Mouse (Mus musculus): ENCODE data around the gene Atp5mpl.
"Not testable (repeated sequence)": the region's sequence is repeated elsewhere in the genome, so short reads cannot be mapped to it uniquely, and the experiment has no call there.

Gene Atp5mpl

GRCm38 (mm10) chr12:111971231-111971686, 4.5 kb upstream of the Atp5mpl start, which contains the start of gene Tdrd9:
Tdrd9 (plus strand) TSS chr12:111971559.
- Histone ChIP-seq H3K27me3 (ENCODE audit: insufficient read depth, low read length) (peaks cover 11% of the 10 kb centered on the region), H3K4me1 (replicated peaks; ENCODE audit: low read depth, low read length) (peaks cover 15% of the 10 kb centered on the region), H3K4me3 (replicated peaks; ENCODE audit: low read length) (no peak within 1 kb of the TSS), H3K9me3 (ENCODE audit: low read length) (peaks cover 8% of the 10 kb centered on the region; the same call in 1 of the 2 replicates), H3K36me3 (ENCODE audit: insufficient read depth, low read length) (no peaks in the 10 kb centered on the region)
- TF ChIP-seq POU5F1 (IDR thresholded peaks at IDR 0.05; ENCODE audit: borderline replicate concordance, low read length) (no peak), CTCF (conservative IDR thresholded peaks at IDR 0.05; ENCODE audit: low read length) (no peak), NANOG (IDR thresholded peaks at IDR 0.05; ENCODE audit: borderline replicate concordance, low read length) (no peak)

- H3K4me3 ChIP-seq (replicated peaks; ENCODE audit: low read length): no peak overlapping the region
- H3K36me3 ChIP-seq (ENCODE audit: insufficient read depth, low read length): peaks cover 5% of the 10 kb centered on the region
- peaks cover 11% of the 10 kb centered on the region for H3K27me3 ChIP-seq (ENCODE audit: insufficient read depth, low read length)
- TF ChIP-seq CTCF (conservative IDR thresholded peaks at IDR 0.05; ENCODE audit: low read length): no peak
- no peak for TF ChIP-seq NANOG (IDR thresholded peaks at IDR 0.05; ENCODE audit: borderline replicate concordance, low read length)
- no peak for TF ChIP-seq POU5F1 (IDR thresholded peaks at IDR 0.05; ENCODE audit: borderline replicate concordance, low read length)
- peaks cover 8% of the 10 kb centered on the region; the same call in 1 of the 2 replicates for H3K9me3 ChIP-seq (ENCODE audit: low read length)
- H3K4me1 ChIP-seq (replicated peaks; ENCODE audit: low read depth, low read length): peaks cover 20% of the 10 kb centered on the region
Observed at GRCm38 (mm10) chr12:111970085-111970484, 3.3 kb upstream of the Atp5mpl start.

GRCm38 (mm10) chr12:111963339-111963738, 3.4 kb downstream of the Atp5mpl start:
- Histone ChIP-seq H3K9me3 (ENCODE audit: low read length) (peaks cover 6% of the 10 kb centered on the region), H3K27me3 (ENCODE audit: insufficient read depth, low read length) (no peaks in the 10 kb centered on the region), H3K4me1 (replicated peaks; ENCODE audit: low read depth, low read length) (peaks cover 40% of the 10 kb centered on the region), H3K36me3 (ENCODE audit: insufficient read depth, low read length) (peaks cover 64% of the 10 kb centered on the region), H3K4me3 (replicated peaks; ENCODE audit: low read length) (no peak overlapping the region)
- TF ChIP-seq CTCF (conservative IDR thresholded peaks at IDR 0.05; ENCODE audit: low read length) (no peak), POU5F1 (IDR thresholded peaks at IDR 0.05; ENCODE audit: borderline replicate concordance, low read length) (no peak), NANOG (IDR thresholded peaks at IDR 0.05; ENCODE audit: borderline replicate concordance, low read length) (no peak)

GRCm38 (mm10) chr12:111958101-111958865, 8.5 kb downstream of the Atp5mpl start:
- Histone ChIP-seq H3K27me3 (ENCODE audit: insufficient read depth, low read length) (peaks cover 11% of the 10 kb centered on the region; the same call in 1 of the 2 replicates), H3K4me3 (replicated peaks; ENCODE audit: low read length) (no peak overlapping the region), H3K9me3 (ENCODE audit: low read length) (peaks cover 6% of the 10 kb centered on the region), H3K36me3 (ENCODE audit: insufficient read depth, low read length) (peaks cover 41% of the 10 kb centered on the region), H3K4me1 (replicated peaks; ENCODE audit: low read depth, low read length) (peaks cover 7% of the 10 kb centered on the region; the same call in 1 of the 2 replicates)
- TF ChIP-seq NANOG (IDR thresholded peaks at IDR 0.05; ENCODE audit: borderline replicate concordance, low read length) (no peak), CTCF (conservative IDR thresholded peaks at IDR 0.05; ENCODE audit: low read length) (peak; percentile 75)

- Histone ChIP-seq H3K9me3 (ENCODE audit: low read length) (peaks cover 6% of the 10 kb centered on the region), H3K4me1 (replicated peaks; ENCODE audit: low read depth, low read length) (0 out of 2 replicates have a peak, but pooled peaks cover 6% of the 10 kb centered on the region), H3K27me3 (ENCODE audit: insufficient read depth, low read length) (peaks cover 22% of the 10 kb centered on the region; the same call in 1 of the 2 replicates), H3K4me3 (replicated peaks; ENCODE audit: low read length) (no peak overlapping the region), H3K36me3 (ENCODE audit: insufficient read depth, low read length) (peaks cover 20% of the 10 kb centered on the region)
- TF ChIP-seq POU5F1 (IDR thresholded peaks at IDR 0.05; ENCODE audit: borderline replicate concordance, low read length) (no peak), NANOG (IDR thresholded peaks at IDR 0.05; ENCODE audit: borderline replicate concordance, low read length) (no peak)
Observed at GRCm38 (mm10) chr12:111956173-111956572, 10.6 kb downstream of the Atp5mpl start.

GRCm38 (mm10) chr12:111951701-111952100, 15.1 kb downstream of the Atp5mpl start:
- H3K4me1 ChIP-seq (replicated peaks; ENCODE audit: low read depth, low read length): no peaks in the 10 kb centered on the region
- H3K27me3 ChIP-seq (ENCODE audit: insufficient read depth, low read length): peaks cover 27% of the 10 kb centered on the region; the same call in 1 of the 2 replicates
- no peaks in the 10 kb centered on the region for H3K36me3 ChIP-seq (ENCODE audit: insufficient read depth, low read length)
- no peak overlapping the region for H3K4me3 ChIP-seq (replicated peaks; ENCODE audit: low read length)
- no peak for TF ChIP-seq POU5F1 (IDR thresholded peaks at IDR 0.05; ENCODE audit: borderline replicate concordance, low read length)
- no peak for TF ChIP-seq CTCF (conservative IDR thresholded peaks at IDR 0.05; ENCODE audit: low read length)
- TF ChIP-seq NANOG (IDR thresholded peaks at IDR 0.05; ENCODE audit: borderline replicate concordance, low read length): no peak
- H3K9me3 ChIP-seq (ENCODE audit: low read length): no peaks in the 10 kb centered on the region

GRCm38 (mm10) chr12:111950486-111950885, 16.3 kb downstream of the Atp5mpl start:
- no peaks in the 10 kb centered on the region for H3K9me3 ChIP-seq (ENCODE audit: low read length)
- no peak overlapping the region for H3K4me3 ChIP-seq (replicated peaks; ENCODE audit: low read length)
- H3K4me1 ChIP-seq (replicated peaks; ENCODE audit: low read depth, low read length): peaks cover 6% of the 10 kb centered on the region
- H3K36me3 ChIP-seq (ENCODE audit: insufficient read depth, low read length): no peaks in the 10 kb centered on the region
- peaks cover 23% of the 10 kb centered on the region; the same call in 1 of the 2 replicates for H3K27me3 ChIP-seq (ENCODE audit: insufficient read depth, low read length)
- no peak for TF ChIP-seq CTCF (conservative IDR thresholded peaks at IDR 0.05; ENCODE audit: low read length)
- TF ChIP-seq POU5F1 (IDR thresholded peaks at IDR 0.05; ENCODE audit: borderline replicate concordance, low read length): no peak
- TF ChIP-seq NANOG (IDR thresholded peaks at IDR 0.05; ENCODE audit: borderline replicate concordance, low read length): no peak

- TF ChIP-seq CTCF (conservative IDR thresholded peaks at IDR 0.05; ENCODE audit: low read length) (no peak), NANOG (IDR thresholded peaks at IDR 0.05; ENCODE audit: borderline replicate concordance, low read length) (no peak), POU5F1 (IDR thresholded peaks at IDR 0.05; ENCODE audit: borderline replicate concordance, low read length) (no peak)
- Histone ChIP-seq H3K27me3 (ENCODE audit: insufficient read depth, low read length) (peaks cover 8% of the 10 kb centered on the region; the same call in 1 of the 2 replicates), H3K4me3 (replicated peaks; ENCODE audit: low read length) (no peak overlapping the region), H3K9me3 (ENCODE audit: low read length) (no peaks in the 10 kb centered on the region), H3K36me3 (ENCODE audit: insufficient read depth, low read length) (no peaks in the 10 kb centered on the region), H3K4me1 (replicated peaks; ENCODE audit: low read depth, low read length) (peaks cover 34% of the 10 kb centered on the region)
Observed at GRCm38 (mm10) chr12:111946716-111947115, 20.1 kb downstream of the Atp5mpl start.

- not testable (repeated sequence) for H3K4me3 ChIP-seq (replicated peaks; ENCODE audit: low read length); H3K27me3 ChIP-seq (ENCODE audit: insufficient read depth, low read length); H3K9me3 ChIP-seq (ENCODE audit: low read length); H3K36me3 ChIP-seq (ENCODE audit: insufficient read depth, low read length)
- H3K4me1 ChIP-seq (replicated peaks; ENCODE audit: low read depth, low read length): peaks cover 34% of the 10 kb centered on the region
Observed at GRCm38 (mm10) chr12:111945765-111946655, 20.8 kb downstream of the Atp5mpl start.

Measured in E14TG2a.4 (cell line).